Mouse (Mus musculus) CH12.LX (cell line): ENCODE measurements at regions not wholly inside any gene's neighbourhood (a gene's known extent, or its start where the extent isn't known, plus 50 kb on each side); places are given as distances from the start of the nearest gene placed in this dataset.

Experiments used
- DNase-seq: peaks from one replicate; pipeline ENCODE4 v3.0.0-alpha.2; 2013; ENCODE audit errors: extremely low read depth
- H3K27ac ChIP-seq: 2 replicates; pipeline ENCODE4 v1.5.1; 2012; ENCODE audit warnings: low read depth, mild to moderate bottlenecking, control low read depth, moderate library complexity; ENCODE audit not compliant: insufficient read depth
- H3K27me3 ChIP-seq: replicated peaks from 2 replicates; pipeline ENCODE3; 2012; ENCODE audit warnings: inconsistent platforms
- H3K36me3 ChIP-seq, 2 experiments: replicated peaks in 1 of 2; 2 replicates each; pipeline versions ENCODE3 to v1.6.1; 2012; ENCODE audit warnings: inconsistent platforms in 1 of 2, low read length in 1 of 2, mild to moderate bottlenecking in 1 of 2, mixed read lengths in 1 of 2, moderate library complexity in 1 of 2; ENCODE audit not compliant: control insufficient read depth in 1 of 2, insufficient read depth in 1 of 2
- H3K4me1 ChIP-seq, 2 experiments: 2 replicates each; pipeline ENCODE4 v1.6.1; 2012; ENCODE audit warnings: inconsistent platforms in 1 of 2, moderate library complexity in 1 of 2; ENCODE audit not compliant: insufficient read depth in 2 of 2, control insufficient read depth in 1 of 2
- H3K4me2 ChIP-seq: 2 replicates; pipeline ENCODE4 v1.6.1; 2012; ENCODE audit warnings: low read depth, mild to moderate bottlenecking, control low read depth; ENCODE audit not compliant: poor library complexity, insufficient read depth, severe bottlenecking
- H3K4me3 ChIP-seq, 3 experiments: fragments of 150-350 bp in 1 of 3; sonication (generic) in 1 of 3; replicated peaks in 1 of 3; 2 replicates each; pipeline versions ENCODE3 to v1.5.1; 2011 to 2012; ENCODE audit warnings: low read depth in 2 of 3, low read length in 2 of 3, mild to moderate bottlenecking in 2 of 3, moderate library complexity in 2 of 3, control low read depth in 1 of 3, improper control_type of control experiment in 1 of 3, inconsistent platforms in 1 of 3, mixed read lengths in 1 of 3; ENCODE audit not compliant: poor library complexity in 1 of 3
- H3K79me2 ChIP-seq: replicated peaks from 2 replicates; pipeline ENCODE4 v1.6.1; 2012; ENCODE audit warnings: mild to moderate bottlenecking, moderate library complexity; ENCODE audit not compliant: control insufficient read depth, poor library complexity, insufficient read depth, severe bottlenecking; ENCODE audit errors: extremely low read depth
- H3K9ac ChIP-seq: 2 replicates; pipeline ENCODE4 v1.6.1; 2012; ENCODE audit warnings: low read depth, mild to moderate bottlenecking, control low read depth, moderate library complexity; ENCODE audit not compliant: insufficient read depth
- H3K9me3 ChIP-seq: replicated peaks from 2 replicates; pipeline ENCODE3; 2012; ENCODE audit warnings: low read length, inconsistent platforms, mixed read lengths
- E2F4 ChIP-seq: IDR thresholded peaks from 2 replicates; pipeline ENCODE4 v1.6.1; 2011; ENCODE audit warnings: low read depth, low read length, improper control_type of control experiment; ENCODE audit not compliant: insufficient replicate concordance
- ELF1 ChIP-seq: IDR thresholded peaks from 2 replicates; pipeline ENCODE4 v1.6.1; 2014; ENCODE audit warnings: low read depth, mild to moderate bottlenecking, inconsistent platforms, low read length, improper control_type of control experiment
- HCFC1 ChIP-seq: IDR thresholded peaks from 2 replicates; pipeline ENCODE4 v1.6.1; 2012; ENCODE audit warnings: low read depth, mild to moderate bottlenecking, inconsistent platforms, low read length, improper control_type of control experiment
- MAFK ChIP-seq: IDR thresholded peaks from 2 replicates; pipeline ENCODE4 v1.6.1; 2011; ENCODE audit warnings: low read length, improper control_type of control experiment; ENCODE audit not compliant: insufficient replicate concordance
- MAX ChIP-seq: IDR thresholded peaks from 2 replicates; pipeline ENCODE4 v1.6.1; 2011; ENCODE audit warnings: low read length, improper control_type of control experiment
- MXI1 ChIP-seq: IDR thresholded peaks from 2 replicates; pipeline ENCODE4 v1.6.1; 2011; ENCODE audit warnings: mild to moderate bottlenecking, low read depth, low read length, improper control_type of control experiment
- MYC ChIP-seq: IDR thresholded peaks from 2 replicates; pipeline ENCODE4 v1.6.1; 2011; ENCODE audit warnings: low read depth, mild to moderate bottlenecking, improper control_type of control experiment, low read length
- POLR2A ChIP-seq: IDR thresholded peaks from 2 replicates; pipeline ENCODE4 v1.6.1; 2011; ENCODE audit warnings: low read depth, mild to moderate bottlenecking, improper control_type of control experiment, low read length
- USF1 ChIP-seq: IDR thresholded peaks from 2 replicates; pipeline ENCODE4 v1.6.1; 2014; ENCODE audit warnings: low read depth, mild to moderate bottlenecking, inconsistent platforms, low read length, improper control_type of control experiment
- ZKSCAN1 ChIP-seq: IDR thresholded peaks from 2 replicates; pipeline ENCODE4 v1.6.1; 2012; ENCODE audit warnings: low read depth, inconsistent platforms, low read length, improper control_type of control experiment, borderline replicate concordance
- ZNF384 ChIP-seq: IDR thresholded peaks from 2 replicates; pipeline ENCODE4 v1.6.1; 2012; ENCODE audit warnings: low read depth, low read length, improper control_type of control experiment, inconsistent platforms
- dilution Hi-C: fragments of 300-500 bp; cut with MboI; formaldehyde crosslinking; loops from 2 replicates; pipeline ENCODE4 v1.14.3; 2020; ENCODE audit warnings: low sequenced_read_pairs; ENCODE audit not compliant: extremely low pct_unique_long_range_greater_than_20kb, extremely low pct_ligation_motif_present
- in situ Hi-C: fragments of 300-500 bp; cut with MboI; formaldehyde crosslinking; loops from 3 replicates; pipeline ENCODE4 v1.14.3; 2019; ENCODE audit warnings: low sequenced_read_pairs, low pct_ligation_motif_present, low pct_unique_long_range_greater_than_20kb, mixed read lengths

DNA sequence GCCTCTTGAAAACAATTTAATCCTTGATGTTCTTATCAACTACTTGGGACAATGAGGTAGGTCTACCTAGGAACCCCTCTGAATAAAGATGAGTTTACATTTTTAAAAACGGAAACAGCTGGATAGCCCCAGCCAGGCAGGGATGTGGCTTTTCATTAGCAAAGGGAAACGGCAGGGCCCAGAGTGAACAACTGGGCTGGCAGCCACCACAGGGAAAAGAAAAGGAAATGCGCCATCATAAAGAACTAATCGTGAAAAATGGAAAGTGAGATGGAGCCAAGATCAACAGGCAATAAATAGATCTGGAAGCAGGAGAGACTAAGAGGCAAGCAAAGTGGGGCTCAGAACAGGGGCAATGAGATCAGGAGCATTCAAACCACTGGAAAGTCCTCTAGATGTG lies 161.4 kb upstream of the Nr2f2 start:
- H3K4me2 ChIP-seq = no peak overlapping the region
- no peak overlapping the region for H3K27ac ChIP-seq
- TF ChIP-seq MAX = no peak
- TF ChIP-seq USF1 = no peak
- TF ChIP-seq, all 38 proteins: peak for 0
- Histone ChIP-seq H3K4me3 (no peak overlapping the region), H3K36me3 (no peaks in the 10 kb centered on the region), H3K9ac (no peak overlapping the region), H3K9me3 (peaks cover 60% of the 10 kb centered on the region), H3K27me3 (no peaks in the 10 kb centered on the region), H3K79me2 (no peaks in the 10 kb centered on the region), H3K4me1 (no peaks in the 10 kb centered on the region)
- DNase-seq = no peak
- dilution Hi-C loops = no loop called here
- in situ Hi-C loops = no loop called here

DNA sequence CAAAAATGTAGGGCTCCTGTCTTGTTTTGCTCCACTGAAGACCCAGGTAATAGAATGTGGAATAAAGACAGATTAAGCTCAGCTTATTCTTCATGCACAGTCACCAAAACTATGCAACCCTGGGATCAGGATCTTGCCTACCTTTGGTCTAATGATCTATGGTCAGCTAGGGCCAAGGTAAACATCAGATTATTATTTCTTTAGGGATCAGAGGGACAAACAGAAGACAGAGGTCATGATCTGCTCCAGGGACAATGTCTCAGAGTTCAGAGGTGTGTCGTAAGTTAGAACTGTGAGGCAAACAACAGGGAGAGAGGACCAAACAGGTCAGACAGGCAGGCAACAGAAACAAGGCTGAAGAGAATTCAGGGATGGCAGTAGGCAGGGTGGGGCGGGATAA lies 158.8 kb upstream of the Nr2f2 start:
- Histone ChIP-seq H3K4me2 (no peak overlapping the region), H3K4me3 (no peak overlapping the region), H3K27ac (no peak overlapping the region), H3K9ac (no peak overlapping the region), H3K27me3 (no peaks in the 10 kb centered on the region), H3K4me1 (no peaks in the 10 kb centered on the region), H3K36me3 (no peaks in the 10 kb centered on the region), H3K9me3 (peaks cover 61% of the 10 kb centered on the region), H3K79me2 (no peaks in the 10 kb centered on the region)
- DNase-seq = no peak
- dilution Hi-C loops (no loop called here), in situ Hi-C loops (no loop called here)
- TF ChIP-seq E2F4 (no peak), ZNF384 (no peak)

DNA sequence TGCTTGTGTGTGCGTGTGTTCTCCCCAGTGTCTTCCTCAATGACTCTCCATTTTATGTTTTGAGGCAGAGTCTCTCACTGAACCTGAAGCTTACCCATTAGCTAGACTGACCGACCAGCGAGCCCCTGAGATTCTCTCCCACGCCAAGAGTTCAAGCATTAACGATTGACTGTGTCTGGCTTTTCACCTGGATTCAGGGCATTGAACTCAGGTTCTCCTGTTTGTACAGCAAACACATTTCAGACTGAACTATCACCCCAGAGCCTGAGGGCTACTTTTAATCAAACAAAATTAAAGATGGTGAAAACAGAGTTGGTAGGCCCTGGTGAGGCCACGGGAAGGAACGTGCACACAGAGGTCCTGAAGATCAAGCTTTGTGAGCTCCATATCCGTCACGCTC lies 158.2 kb upstream of the Nr2f2 start:
- Histone ChIP-seq H3K79me2 (no peaks in the 10 kb centered on the region), H3K27ac (no peak overlapping the region), H3K9ac (no peak overlapping the region), H3K36me3 (no peaks in the 10 kb centered on the region), H3K9me3 (peaks cover 61% of the 10 kb centered on the region), H3K4me3 (no peak overlapping the region), H3K4me1 (no peaks in the 10 kb centered on the region), H3K4me2 (no peak overlapping the region), H3K27me3 (no peaks in the 10 kb centered on the region)
- dilution Hi-C loops (no loop called here), in situ Hi-C loops (no loop called here)
- TF ChIP-seq MAFK (no peak), HCFC1 (no peak), ELF1 (no peak), MXI1 (no peak), MYC (no peak), ZKSCAN1 (no peak), POLR2A (no peak)
- DNase-seq = no peak
